Mouse (Mus musculus) neural tube, embryonic 13.5 days (tissue): Measurements from ENCODE around the gene E2f8. TPM values are rescaled to one million over a fixed set of nuclear protein-coding genes. Genes with fewer than 3 reads are reported as not detected.

Experiments
- ATAC-seq: fragments of 200-750 bp; cut with Nextera tagmentation; 2 replicates; pipeline ENCODE4 v1.8.0; 2017; ENCODE audit warnings: low read depth, mild to moderate bottlenecking, moderate TSS enrichment, moderate library complexity
- H3K27ac ChIP-seq: fragments of 300-500 bp; sonication (generic); replicated peaks from 2 replicates; pipeline ENCODE4 v1.5.1; 2015; ENCODE audit warnings: moderate library complexity, mild to moderate bottlenecking, inconsistent platforms
- H3K27me3 ChIP-seq: fragments of 300-500 bp; sonication (generic); 2 replicates; pipeline ENCODE4 v1.6.1; 2015; ENCODE audit warnings: mild to moderate bottlenecking, inconsistent platforms
- H3K36me3 ChIP-seq: fragments of 300-500 bp; sonication (generic); 2 replicates; pipeline ENCODE4 v1.6.1; 2015; ENCODE audit warnings: mild to moderate bottlenecking, inconsistent platforms
- H3K4me1 ChIP-seq: fragments of 300-500 bp; sonication (generic); replicated peaks from 2 replicates; pipeline ENCODE4 v1.6.1; 2015; ENCODE audit warnings: inconsistent platforms
- H3K4me2 ChIP-seq: fragments of 300-500 bp; sonication (generic); 2 replicates; pipeline ENCODE4 v1.6.1; 2015; ENCODE audit warnings: inconsistent platforms, mild to moderate bottlenecking, moderate library complexity
- H3K4me3 ChIP-seq: fragments of 300-500 bp; sonication (generic); 2 replicates; pipeline ENCODE4 v1.5.1; 2015; ENCODE audit warnings: mild to moderate bottlenecking, inconsistent platforms
- H3K9ac ChIP-seq: fragments of 300-500 bp; sonication (generic); 2 replicates; pipeline ENCODE4 v1.6.1; 2015; ENCODE audit warnings: moderate library complexity, mild to moderate bottlenecking, inconsistent platforms
- H3K9me3 ChIP-seq: fragments of 300-500 bp; sonication (generic); 2 replicates; pipeline ENCODE4 v1.6.1; 2016; ENCODE audit warnings: inconsistent platforms
- WGBS: fragments of 180-500 bp; shearing (Covaris S2); methylation state at CpG from one replicate; pipeline ENCODE4 v1.1.7; 2015; 5-methylcytosine and 5-hydroxymethylcytosine counted together
- polyA plus RNA-seq: library from polyadenylated mRNA; unstranded; fragments of >200 nt; fragmentation: Nextera tagmentation; extraction: Ambion mirVana; gene quantifications from 2 replicates; pipeline ENCODE4 v1.2.1, GENCODE M21; 2015

Gene E2f8
- 4.1 and 4.9 TPM in 2 replicates for polyA plus RNA-seq

DNA sequence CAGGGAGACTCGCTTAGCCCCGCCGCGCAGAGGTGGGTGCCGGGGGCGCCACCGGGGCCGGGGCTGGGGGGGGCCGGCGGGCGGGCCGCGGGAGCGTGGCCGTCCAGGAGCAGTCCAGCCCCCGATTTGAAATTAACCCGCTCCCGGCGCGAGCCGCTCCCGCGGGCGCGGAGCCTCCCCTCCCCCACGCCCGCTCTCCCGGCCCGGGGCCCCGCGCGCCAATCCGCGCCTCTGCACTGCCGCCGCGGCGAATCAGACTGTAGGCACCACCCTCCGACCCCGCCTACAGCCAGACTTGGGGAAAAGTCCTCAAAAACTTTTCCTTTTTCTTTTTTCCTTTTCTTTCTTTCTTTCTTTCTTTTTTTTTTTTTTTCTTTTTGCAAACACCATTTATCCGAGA, at the start of gene E2f8:
Gene E2f8, minus strand, starts transcription at position 111 of the 400 bp plus-strand sequence.
- under 1% methylated on average over 39 of the region's 41 CpGs for WGBS
- peaks cover 36% of the 10 kb centered on the region for H3K27me3 ChIP-seq
- no peaks in the 10 kb centered on the region for H3K9me3 ChIP-seq
- H3K4me2 ChIP-seq: peak within 1 kb of the TSS; percentile 100
- ATAC-seq: peak; percentile 88
- peak within 1 kb of the TSS; percentile 46; the same call in 1 of the 2 replicates for H3K27ac ChIP-seq
- H3K4me3 ChIP-seq: peak within 1 kb of the TSS; percentile 71
- H3K4me1 ChIP-seq: peaks cover 37% of the 10 kb centered on the region
- no peaks in the 10 kb centered on the region for H3K36me3 ChIP-seq
- peak within 1 kb of the TSS; percentile 64 for H3K9ac ChIP-seq

DNA sequence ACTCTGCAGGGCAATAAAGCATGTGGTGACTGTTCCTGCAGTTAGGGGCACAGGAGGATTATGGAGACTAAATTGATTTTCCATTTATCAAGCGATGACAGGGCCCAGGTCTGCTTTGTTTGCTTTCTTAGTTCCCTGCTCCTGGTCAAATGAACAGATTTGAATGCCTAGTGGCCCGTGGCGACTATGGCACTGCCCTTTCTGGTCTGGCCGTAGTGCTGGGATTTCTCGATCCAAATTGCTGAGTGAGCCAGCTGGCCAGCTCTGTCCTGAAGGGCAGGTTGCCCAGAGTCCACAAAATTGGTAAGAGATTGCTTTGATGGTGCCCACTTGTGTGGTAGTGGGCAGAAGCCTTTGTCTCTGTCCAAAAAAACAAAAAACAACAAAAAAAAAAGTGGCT, 49.0 kb upstream of the E2f8 start:
- ATAC-seq: no peak
- Histone ChIP-seq H3K27ac (no peak overlapping the region), H3K4me1 (peaks cover 7% of the 10 kb centered on the region), H3K36me3 (no peaks in the 10 kb centered on the region), H3K4me3 (no peak overlapping the region), H3K9ac (no peak overlapping the region), H3K27me3 (peaks cover 3% of the 10 kb centered on the region; the same call in 1 of the 2 replicates), H3K9me3 (no peaks in the 10 kb centered on the region), H3K4me2 (no peak overlapping the region)
- whole genome bisulfite sequencing: 21% methylated on average over 5 of the region's 5 CpGs

DNA sequence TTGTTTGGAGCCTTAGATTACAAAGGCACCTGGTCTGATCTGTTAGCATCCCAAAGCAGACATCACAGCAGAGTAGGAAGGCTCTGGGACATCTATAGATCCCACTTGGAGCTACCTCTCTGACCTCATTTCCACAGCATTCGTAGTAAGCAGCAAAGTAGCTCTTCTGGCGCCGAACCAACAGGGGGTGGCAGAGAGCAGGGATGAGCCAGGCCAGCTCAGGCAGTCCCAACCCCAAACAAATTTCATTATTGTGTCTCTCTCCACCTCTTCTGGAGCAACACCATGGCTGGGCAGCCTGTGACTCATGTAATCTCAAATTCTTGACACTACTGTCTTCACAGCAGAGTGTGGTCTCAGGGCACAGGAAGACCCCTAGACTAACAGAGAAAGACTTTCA, 47.0 kb upstream of the E2f8 start:
- WGBS: 3% methylated on average over 3 of the region's 3 CpGs
- no peaks in the 10 kb centered on the region for H3K27me3 ChIP-seq
- H3K27ac ChIP-seq: no peak overlapping the region
- no peak overlapping the region for H3K4me2 ChIP-seq
- H3K4me1 ChIP-seq: peaks cover 7% of the 10 kb centered on the region
- ATAC-seq: 0 out of 2 replicates have a peak, but pooled peaks have one; percentile 12
- H3K4me3 ChIP-seq: no peak overlapping the region
- no peaks in the 10 kb centered on the region for H3K9me3 ChIP-seq
- no peak overlapping the region for H3K9ac ChIP-seq
- H3K36me3 ChIP-seq: no peaks in the 10 kb centered on the region

DNA sequence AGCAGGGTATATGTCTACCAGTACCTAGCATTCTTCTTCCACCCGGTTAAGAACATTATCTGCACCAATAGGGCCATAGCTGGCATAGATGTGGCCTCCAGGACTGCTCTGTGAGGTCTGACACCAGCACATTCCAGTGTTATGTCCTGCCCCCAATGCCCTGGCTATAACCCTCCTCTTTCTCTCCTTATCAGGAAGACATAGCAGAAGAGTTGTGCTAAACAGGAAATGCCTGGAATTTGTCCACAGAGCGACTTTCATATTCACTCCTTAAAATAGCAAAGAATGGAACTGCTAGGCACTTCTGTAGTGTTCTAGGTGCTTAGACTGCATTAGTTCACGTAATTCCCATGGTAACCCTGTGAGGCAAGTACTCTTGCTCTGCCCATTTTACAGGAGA, 43.8 kb upstream of the E2f8 start:
- Histone ChIP-seq H3K4me2 (no peak overlapping the region), H3K27me3 (no peaks in the 10 kb centered on the region), H3K9me3 (no peaks in the 10 kb centered on the region), H3K36me3 (no peaks in the 10 kb centered on the region), H3K9ac (no peak overlapping the region), H3K4me1 (peaks cover 6% of the 10 kb centered on the region), H3K27ac (no peak overlapping the region), H3K4me3 (no peak overlapping the region)
- WGBS: 82% methylated on average over 3 of the region's 3 CpGs
- no peak for ATAC-seq

DNA sequence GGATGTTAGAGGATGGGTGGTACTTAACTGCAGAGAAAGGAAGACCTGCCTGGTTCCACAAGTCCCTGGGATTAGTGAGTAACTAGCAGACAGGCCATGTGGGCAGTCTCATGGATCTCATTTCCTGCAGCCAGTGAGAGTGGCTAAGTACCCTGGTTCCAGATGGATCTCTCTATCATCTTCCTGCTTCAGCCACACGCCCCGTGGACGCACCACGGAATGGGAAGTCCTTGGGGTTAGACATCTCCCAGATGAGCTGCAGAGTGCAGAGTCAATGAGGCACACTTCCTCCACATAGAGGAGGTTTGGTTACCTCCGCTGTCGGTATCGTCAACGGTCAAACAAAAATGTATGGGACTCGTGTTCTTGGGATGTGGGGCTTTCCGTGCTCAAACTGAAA, 42.2 kb upstream of the E2f8 start:
- Histone ChIP-seq H3K9me3 (no peaks in the 10 kb centered on the region), H3K4me1 (0 out of 2 replicates have a peak, but pooled peaks cover 4% of the 10 kb centered on the region), H3K4me3 (no peak overlapping the region), H3K9ac (no peak overlapping the region), H3K36me3 (no peaks in the 10 kb centered on the region), H3K27ac (no peak overlapping the region), H3K4me2 (no peak overlapping the region), H3K27me3 (peaks cover 10% of the 10 kb centered on the region; the same call in 1 of the 2 replicates)
- ATAC-seq: no peak
- WGBS: 72% methylated on average over 10 of the region's 10 CpGs

DNA sequence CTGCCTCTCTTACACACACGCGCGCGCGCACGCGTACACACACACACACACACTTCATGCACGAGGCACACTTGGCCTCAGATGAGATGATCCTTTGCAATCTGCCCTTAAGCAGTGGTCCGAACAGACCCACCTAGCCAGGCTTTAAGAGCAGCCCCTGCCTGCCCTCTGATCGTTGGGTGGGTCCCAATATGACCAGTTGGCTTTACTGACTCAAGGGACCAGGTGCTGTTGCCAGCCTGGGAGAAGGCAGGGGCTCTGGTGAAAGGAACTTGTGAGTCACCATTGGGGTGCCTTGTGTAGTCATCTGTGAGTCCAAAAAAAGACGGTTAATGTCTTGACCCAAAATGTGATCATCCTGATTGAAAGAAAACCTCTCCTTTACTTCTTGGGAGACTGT, 37.0 kb upstream of the E2f8 start:
- H3K4me1 ChIP-seq: peaks cover 30% of the 10 kb centered on the region
- H3K9ac ChIP-seq: no peak overlapping the region
- no peaks in the 10 kb centered on the region for H3K36me3 ChIP-seq
- H3K4me2 ChIP-seq: no peak overlapping the region
- H3K27me3 ChIP-seq: peaks cover 14% of the 10 kb centered on the region; the same call in 1 of the 2 replicates
- no peak overlapping the region for H3K4me3 ChIP-seq
- ATAC-seq: no peak
- H3K27ac ChIP-seq: no peak overlapping the region
- H3K9me3 ChIP-seq: no peaks in the 10 kb centered on the region
- WGBS: 39% methylated on average over 11 of the region's 11 CpGs

DNA sequence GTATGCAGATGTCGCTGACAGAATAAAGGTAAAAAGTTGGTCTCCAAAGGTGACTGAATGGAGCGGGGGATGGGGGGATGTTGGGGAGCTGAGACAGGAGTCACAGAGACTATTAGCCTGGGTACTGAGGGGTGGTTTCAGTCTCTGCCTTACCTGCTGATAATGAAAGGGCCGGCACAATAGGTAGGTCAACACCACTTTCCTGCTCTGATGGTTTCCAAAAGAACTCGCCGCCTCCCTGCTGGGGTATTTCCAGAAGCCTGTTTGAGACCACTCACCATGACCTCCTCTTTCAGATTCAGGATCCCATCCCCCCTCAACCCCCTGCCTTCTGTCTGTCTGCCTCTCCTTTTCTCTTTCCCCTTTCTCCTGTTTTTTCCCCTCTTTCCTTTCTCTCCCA, 36.6 kb upstream of the E2f8 start:
- no peak overlapping the region for H3K4me3 ChIP-seq
- ATAC-seq: no peak
- H3K9me3 ChIP-seq: no peaks in the 10 kb centered on the region
- peaks cover 30% of the 10 kb centered on the region for H3K4me1 ChIP-seq
- no peaks in the 10 kb centered on the region for H3K36me3 ChIP-seq
- peaks cover 14% of the 10 kb centered on the region; the same call in 1 of the 2 replicates for H3K27me3 ChIP-seq
- no peak overlapping the region for H3K27ac ChIP-seq
- H3K9ac ChIP-seq: no peak overlapping the region
- WGBS: 14% methylated on average over 5 of the region's 5 CpGs
- H3K4me2 ChIP-seq: no peak overlapping the region

DNA sequence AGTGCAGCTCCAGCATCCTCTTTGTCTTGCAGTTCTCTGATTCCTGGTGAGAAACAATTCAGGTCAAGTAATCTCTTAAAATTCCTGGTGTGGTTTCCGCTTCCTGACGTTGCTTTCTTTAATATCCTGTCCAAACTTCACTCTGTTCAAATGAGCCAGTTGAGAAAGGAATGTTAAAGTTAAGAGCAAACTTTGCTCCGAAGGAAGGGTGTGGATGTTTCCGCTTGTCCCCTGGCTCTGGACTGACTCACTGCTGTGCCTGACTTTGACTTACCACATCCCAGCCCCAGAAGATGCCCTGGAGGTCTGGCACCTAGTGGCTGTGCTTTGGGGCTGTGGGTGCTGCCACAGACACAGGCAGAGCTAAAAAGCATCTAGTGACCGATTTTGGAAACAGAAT, 36.1 kb upstream of the E2f8 start:
- Histone ChIP-seq H3K9me3 (no peaks in the 10 kb centered on the region), H3K4me1 (peaks cover 26% of the 10 kb centered on the region), H3K27ac (no peak overlapping the region), H3K4me3 (no peak overlapping the region), H3K4me2 (no peak overlapping the region), H3K9ac (no peak overlapping the region), H3K27me3 (peaks cover 14% of the 10 kb centered on the region; the same call in 1 of the 2 replicates), H3K36me3 (no peaks in the 10 kb centered on the region)
- no peak for ATAC-seq
- 31% methylated on average over 5 of the region's 5 CpGs for WGBS

DNA sequence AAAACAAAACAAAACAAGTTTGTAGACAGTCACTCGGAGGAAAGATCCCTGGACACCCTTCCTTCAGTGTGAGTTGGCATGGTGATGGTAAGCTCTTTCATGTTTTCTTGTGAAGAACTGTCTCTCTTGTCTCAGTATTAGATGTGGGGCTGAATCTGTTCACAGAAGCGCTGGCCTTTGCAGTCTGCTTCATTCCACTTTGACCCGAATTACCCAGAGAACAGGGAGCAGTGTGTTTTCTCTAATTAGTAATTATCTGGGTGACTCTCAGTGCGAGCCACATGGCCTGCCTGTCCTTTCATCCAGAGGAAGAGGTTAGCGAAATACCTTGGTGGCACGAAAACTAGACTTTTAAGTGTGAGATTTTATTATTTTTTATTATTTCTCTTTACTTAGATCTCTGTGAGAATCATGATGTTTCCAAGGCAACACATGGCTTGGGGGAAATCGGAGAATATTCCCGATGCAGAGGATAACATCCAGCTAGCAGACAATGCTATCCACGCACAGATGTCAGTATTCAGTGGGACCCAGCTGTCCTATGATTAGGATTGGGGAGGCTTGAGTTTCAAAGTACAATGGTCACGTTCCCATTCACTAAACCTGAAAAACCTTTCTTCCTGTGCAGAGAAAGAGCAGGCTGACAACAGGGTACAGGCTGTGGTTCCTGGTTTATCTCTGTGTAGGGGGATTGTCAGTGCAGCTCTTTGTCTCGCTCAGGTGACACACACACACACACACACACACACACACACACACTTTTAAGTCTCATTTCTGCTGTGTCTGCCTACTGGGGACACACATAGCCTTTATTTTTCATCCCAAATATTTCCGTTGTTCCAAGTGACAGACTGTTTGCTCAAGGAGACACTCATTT, 33.5 kb upstream of the E2f8 start:
- Histone ChIP-seq H3K36me3 (no peaks in the 10 kb centered on the region), H3K27ac (no peak overlapping the region; the same call in 1 of the 2 replicates), H3K9ac (no peak overlapping the region), H3K4me3 (no peak overlapping the region), H3K4me2 (no peak overlapping the region), H3K27me3 (peaks cover 14% of the 10 kb centered on the region; the same call in 1 of the 2 replicates), H3K9me3 (no peaks in the 10 kb centered on the region), H3K4me1 (peaks cover 36% of the 10 kb centered on the region)
- ATAC-seq: peak; percentile 29; the same call in 1 of the 2 replicates
- 42% methylated on average over 12 of the region's 12 CpGs for WGBS

DNA sequence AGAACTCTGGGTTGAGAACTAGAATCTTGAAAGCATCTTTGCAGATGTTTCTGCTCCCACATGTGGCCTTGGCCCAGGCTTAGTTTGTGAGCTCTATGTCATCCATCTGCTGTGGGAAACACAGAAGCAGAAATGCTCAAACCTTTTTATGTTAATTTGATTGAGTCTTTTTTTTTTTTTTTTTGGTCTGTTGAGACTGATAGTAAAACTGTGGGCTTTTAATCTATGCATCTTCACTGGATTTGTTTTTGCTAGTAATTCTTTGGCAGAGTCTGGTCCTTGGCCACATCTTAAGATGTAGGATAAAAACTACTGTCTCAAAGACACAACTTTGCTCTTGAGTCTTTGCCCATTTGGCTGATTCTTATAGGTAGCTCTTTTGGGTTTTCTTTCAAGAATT, 29.8 kb upstream of the E2f8 start:
- Histone ChIP-seq H3K4me2 (no peak overlapping the region), H3K27me3 (no peaks in the 10 kb centered on the region), H3K9me3 (no peaks in the 10 kb centered on the region), H3K4me3 (no peak overlapping the region), H3K27ac (no peak overlapping the region), H3K36me3 (no peaks in the 10 kb centered on the region), H3K9ac (no peak overlapping the region), H3K4me1 (peaks cover 33% of the 10 kb centered on the region)
- ATAC-seq: no peak

DNA sequence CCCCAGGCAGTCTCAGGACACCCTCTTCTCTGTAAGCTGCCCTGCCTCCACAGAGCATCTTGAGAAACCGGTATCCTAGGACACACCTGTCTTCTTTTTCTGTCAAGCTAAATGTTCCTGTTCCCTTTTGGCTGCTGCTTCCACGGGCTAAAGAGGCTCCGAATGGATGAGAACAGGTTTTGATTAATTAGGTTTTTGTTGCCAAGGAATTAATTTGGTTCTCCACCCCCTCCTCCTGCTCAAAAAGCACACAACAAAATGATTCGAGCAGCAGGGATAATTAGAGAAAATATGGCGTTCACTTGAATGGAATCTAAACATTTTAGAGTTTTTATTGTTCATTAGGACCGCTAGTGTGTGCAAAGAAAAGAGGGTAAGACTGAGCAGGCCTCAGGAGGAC, 28.9 kb upstream of the E2f8 start:
- Histone ChIP-seq H3K9ac (no peak overlapping the region), H3K4me1 (peaks cover 25% of the 10 kb centered on the region), H3K4me2 (no peak overlapping the region), H3K27me3 (no peaks in the 10 kb centered on the region), H3K4me3 (no peak overlapping the region), H3K27ac (0 out of 2 replicates have a peak overlapping the region, but pooled peaks have one; percentile 20), H3K9me3 (no peaks in the 10 kb centered on the region), H3K36me3 (no peaks in the 10 kb centered on the region)
- WGBS: 43% methylated on average over 6 of the region's 6 CpGs
- ATAC-seq: no peak

DNA sequence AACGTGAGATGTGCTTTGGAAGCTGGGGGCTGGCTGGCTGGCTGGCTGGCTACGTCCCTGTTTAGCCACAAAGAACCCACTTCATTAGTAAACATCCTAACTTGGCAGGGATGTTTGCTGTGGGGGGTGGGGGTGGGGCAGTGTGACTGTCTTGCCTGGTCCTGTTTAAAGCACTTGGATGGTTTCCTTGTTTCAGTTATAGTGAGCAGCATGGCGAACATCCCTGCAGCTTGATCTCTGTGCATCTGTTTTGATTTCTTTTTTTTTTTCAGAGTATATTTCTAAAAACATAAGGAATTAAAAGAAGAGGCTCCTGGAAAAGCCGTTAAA, 27.9 kb upstream of the E2f8 start:
- Histone ChIP-seq H3K36me3 (no peaks in the 10 kb centered on the region), H3K9ac (no peak overlapping the region), H3K4me2 (no peak overlapping the region), H3K9me3 (no peaks in the 10 kb centered on the region), H3K27ac (no peak overlapping the region), H3K4me3 (no peak overlapping the region), H3K27me3 (no peaks in the 10 kb centered on the region), H3K4me1 (peaks cover 17% of the 10 kb centered on the region)
- ATAC-seq: peak; percentile 63; the same call in 1 of the 2 replicates
- 55% methylated on average over 4 of the region's 4 CpGs for WGBS
